Mouse (Mus musculus) intestine, embryonic 14.5 days (tissue): Measurements from ENCODE around the gene Arhgap31. TPM values are rescaled to one million over a fixed set of nuclear protein-coding genes. Genes with fewer than 3 reads are reported as not detected.

Source experiments
- ATAC-seq: fragments of 200-750 bp; cut with Nextera tagmentation; replicated peaks from 2 replicates; pipeline ENCODE4 v1.8.0; 2017; ENCODE audit warnings: low read depth, moderate number of reproducible peaks, moderate TSS enrichment, moderate library complexity; ENCODE audit not compliant: low FRiP score, low TSS enrichment
- DNase-seq: peaks from one replicate; pipeline ENCODE4 v3.0.0-alpha.2; 2018; ENCODE audit warnings: low spot score
- H3K27ac ChIP-seq: fragments of 300-500 bp; sonication (generic); 2 replicates; pipeline ENCODE4 v1.5.1; 2014; ENCODE audit warnings: low read depth, mild to moderate bottlenecking, control low read depth
- H3K27me3 ChIP-seq: fragments of 300-500 bp; sonication (generic); replicated peaks from 2 replicates; pipeline ENCODE4 v1.6.1; 2014; ENCODE audit warnings: low read length, control low read depth; ENCODE audit not compliant: control insufficient read depth, insufficient read depth
- H3K36me3 ChIP-seq: fragments of 300-500 bp; sonication (generic); 2 replicates; pipeline ENCODE4 v1.6.1; 2014; ENCODE audit warnings: low read length, control low read depth; ENCODE audit not compliant: control insufficient read depth, insufficient read depth
- H3K4me1 ChIP-seq: fragments of 300-500 bp; sonication (generic); replicated peaks from 2 replicates; pipeline ENCODE4 v1.6.1; 2014; ENCODE audit warnings: low read length, control low read depth, mixed read lengths; ENCODE audit not compliant: control insufficient read depth, insufficient read depth
- H3K4me2 ChIP-seq: fragments of 300-500 bp; sonication (generic); 2 replicates; pipeline ENCODE4 v1.6.1; 2014; ENCODE audit warnings: low read length
- H3K4me3 ChIP-seq: fragments of 300-500 bp; sonication (generic); 2 replicates; pipeline ENCODE4 v1.5.1; 2014; ENCODE audit warnings: low read depth, low read length, control low read depth, mixed read lengths
- H3K9ac ChIP-seq: fragments of 300-500 bp; sonication (generic); 2 replicates; pipeline ENCODE4 v1.6.1; 2014; ENCODE audit warnings: mild to moderate bottlenecking, low read length
- H3K9me3 ChIP-seq: fragments of 300-500 bp; sonication (generic); 2 replicates; pipeline ENCODE4 v1.6.1; 2016; ENCODE audit warnings: low read length, control low read depth; ENCODE audit not compliant: control insufficient read depth
- WGBS: fragments of 180-500 bp; shearing (Covaris S2); extraction: QIAGEN DNeasy Blood & Tissue Kit; methylation state at CpG from one replicate; pipeline ENCODE4 v1.1.7; 2014; 5-methylcytosine and 5-hydroxymethylcytosine counted together
- polyA plus RNA-seq: library from polyadenylated mRNA; unstranded; fragments of >200 nt; fragmentation: Nextera tagmentation; extraction: Ambion mirVana; gene quantifications from 2 replicates; pipeline ENCODE4 v1.2.1, GENCODE M21; 2014

The Arhgap31 gene
- polyA plus RNA-seq, 1 experiment from 2014 or later, result 10.9 TPM

DNA sequence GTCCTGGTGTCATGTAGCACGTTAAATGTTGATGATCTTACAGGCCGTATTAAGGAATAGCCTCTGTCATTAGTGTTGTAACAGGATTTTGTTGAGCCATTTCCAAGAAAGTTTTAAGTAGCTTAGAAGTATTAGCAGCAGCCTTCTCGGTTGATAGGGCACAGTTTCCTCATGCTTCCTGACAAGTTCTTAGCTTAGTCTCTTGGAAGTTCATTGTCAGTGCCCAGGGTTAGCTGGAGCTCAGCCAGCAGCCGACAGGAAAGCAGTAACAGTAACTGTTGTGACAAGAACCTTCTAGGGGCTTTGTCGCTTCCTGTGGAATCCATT is 43.1 kb upstream of the Arhgap31 start:
- Histone ChIP-seq H3K27ac (0 out of 2 replicates have a peak overlapping the region, but pooled peaks have one; percentile 0), H3K4me3 (no peak overlapping the region), H3K9me3 (no peaks in the 10 kb centered on the region), H3K4me1 (peaks cover 5% of the 10 kb centered on the region; the same call in 1 of the 2 replicates), H3K9ac (no peak overlapping the region), H3K27me3 (no peaks in the 10 kb centered on the region), H3K4me2 (no peak overlapping the region), H3K36me3 (peaks cover 20% of the 10 kb centered on the region; the same call in 1 of the 2 replicates)
- ATAC-seq (no peak), DNase-seq (peak; percentile 48)
- 23% methylated on average over 5 of the region's 5 CpGs for WGBS

GRCm38 (mm10) chr16:38755452-38756176 is 42.5 kb upstream of the Arhgap31 start:
- Histone ChIP-seq H3K9ac (no peak overlapping the region), H3K4me2 (no peak overlapping the region), H3K9me3 (no peaks in the 10 kb centered on the region), H3K36me3 (peaks cover 20% of the 10 kb centered on the region; the same call in 1 of the 2 replicates), H3K27ac (0 out of 2 replicates have a peak overlapping the region, but pooled peaks have one; percentile 0), H3K27me3 (no peaks in the 10 kb centered on the region), H3K4me1 (peaks cover 9% of the 10 kb centered on the region), H3K4me3 (no peak overlapping the region)
- ATAC-seq, result no peak
- DNase-seq, result peak; percentile 49
- 42% methylated on average over 7 of the region's 7 CpGs for WGBS

- Histone ChIP-seq H3K4me2 (no peak overlapping the region; the same call in 1 of the 2 replicates), H3K4me3 (no peak overlapping the region), H3K36me3 (peaks cover 17% of the 10 kb centered on the region; the same call in 1 of the 2 replicates), H3K27me3 (no peaks in the 10 kb centered on the region), H3K9ac (no peak overlapping the region), H3K4me1 (peaks cover 13% of the 10 kb centered on the region), H3K9me3 (no peaks in the 10 kb centered on the region), H3K27ac (no peak overlapping the region)
- 65% methylated on average over 11 of the region's 11 CpGs for WGBS
- ATAC-seq, result no peak
- peak; percentile 41 for DNase-seq
These were observed 40.6 kb upstream of the Arhgap31 start for GRCm38 (mm10) chr16:38753631-38754030.

- H3K27me3 ChIP-seq, result no peaks in the 10 kb centered on the region
- ATAC-seq (no peak; the same call in 1 of the 2 replicates), DNase-seq (peak; percentile 47)
- no peak overlapping the region for H3K4me3 ChIP-seq
- H3K9me3 ChIP-seq, result no peaks in the 10 kb centered on the region
- 58% methylated on average over 6 of the region's 6 CpGs for WGBS
- H3K4me2 ChIP-seq, result no peak overlapping the region
- H3K27ac ChIP-seq, result no peak overlapping the region
- H3K4me1 ChIP-seq, result peaks cover 13% of the 10 kb centered on the region
- no peak overlapping the region for H3K9ac ChIP-seq
- H3K36me3 ChIP-seq, result 0 out of 2 replicates have a peak, but pooled peaks cover 9% of the 10 kb centered on the region
These were observed 37.7 kb upstream of the Arhgap31 start for GRCm38 (mm10) chr16:38750803-38751202.

DNA sequence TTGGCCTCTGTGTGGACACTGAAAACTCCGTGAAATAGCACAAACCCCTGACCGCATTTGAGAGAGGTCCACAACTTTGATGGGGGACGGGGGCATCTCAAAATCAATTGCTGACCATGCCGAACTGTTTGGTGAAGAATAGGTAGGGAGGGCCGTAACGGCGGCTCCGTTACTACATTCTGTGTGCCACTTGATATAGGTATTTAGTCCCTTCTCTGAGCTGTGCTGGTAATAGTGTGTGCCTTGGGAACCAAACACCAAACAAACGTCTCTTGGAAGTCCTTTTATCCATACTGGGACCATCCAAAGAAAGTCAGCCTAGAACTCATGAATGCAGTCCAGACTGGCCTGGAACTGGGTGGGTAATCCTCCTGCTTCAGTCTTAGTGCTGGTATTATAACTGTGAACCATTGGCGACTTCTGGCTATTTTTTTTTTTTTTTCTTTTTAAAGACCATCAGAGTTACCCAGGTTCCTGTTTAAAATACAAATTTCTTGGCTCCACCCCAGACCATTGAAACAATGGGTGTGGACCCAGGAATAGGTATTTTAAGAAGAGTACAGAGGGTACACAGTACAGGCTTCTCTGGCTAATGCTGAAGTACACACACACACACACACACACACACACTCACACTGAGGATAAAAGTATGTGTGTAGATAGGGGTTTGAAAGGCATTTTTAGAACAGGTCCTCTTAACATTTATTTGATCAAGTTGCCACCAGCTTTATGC is 31.0 kb upstream of the Arhgap31 start:
- H3K9me3 ChIP-seq, result no peaks in the 10 kb centered on the region
- H3K27ac ChIP-seq, result no peak overlapping the region
- no peak overlapping the region for H3K4me2 ChIP-seq
- no peak for ATAC-seq
- no peak overlapping the region for H3K9ac ChIP-seq
- no peak overlapping the region for H3K4me3 ChIP-seq
- 0 out of 2 replicates have a peak, but pooled peaks cover 4% of the 10 kb centered on the region for H3K36me3 ChIP-seq
- DNase-seq, result peak; percentile 15
- no peaks in the 10 kb centered on the region for H3K27me3 ChIP-seq
- WGBS, result 91% methylated on average over 10 of the region's 10 CpGs
- no peaks in the 10 kb centered on the region; the same call in 1 of the 2 replicates for H3K4me1 ChIP-seq

- no peaks in the 10 kb centered on the region; the same call in 1 of the 2 replicates for H3K4me1 ChIP-seq
- ATAC-seq, result peak; percentile 60
- peak overlapping the region; percentile 71 for H3K9ac ChIP-seq
- no peaks in the 10 kb centered on the region for H3K27me3 ChIP-seq
- peak overlapping the region; percentile 58 for H3K4me2 ChIP-seq
- H3K36me3 ChIP-seq, result 0 out of 2 replicates have a peak, but pooled peaks cover 4% of the 10 kb centered on the region
- no peaks in the 10 kb centered on the region for H3K9me3 ChIP-seq
- H3K4me3 ChIP-seq, result peak overlapping the region; percentile 74
- peak; percentile 87 for DNase-seq
- WGBS, result 0% methylated on average over 13 of the region's 13 CpGs
- H3K27ac ChIP-seq, result peak overlapping the region; percentile 82
These were observed 29.6 kb upstream of the Arhgap31 start for GRCm38 (mm10) chr16:38742659-38743131.

DNA sequence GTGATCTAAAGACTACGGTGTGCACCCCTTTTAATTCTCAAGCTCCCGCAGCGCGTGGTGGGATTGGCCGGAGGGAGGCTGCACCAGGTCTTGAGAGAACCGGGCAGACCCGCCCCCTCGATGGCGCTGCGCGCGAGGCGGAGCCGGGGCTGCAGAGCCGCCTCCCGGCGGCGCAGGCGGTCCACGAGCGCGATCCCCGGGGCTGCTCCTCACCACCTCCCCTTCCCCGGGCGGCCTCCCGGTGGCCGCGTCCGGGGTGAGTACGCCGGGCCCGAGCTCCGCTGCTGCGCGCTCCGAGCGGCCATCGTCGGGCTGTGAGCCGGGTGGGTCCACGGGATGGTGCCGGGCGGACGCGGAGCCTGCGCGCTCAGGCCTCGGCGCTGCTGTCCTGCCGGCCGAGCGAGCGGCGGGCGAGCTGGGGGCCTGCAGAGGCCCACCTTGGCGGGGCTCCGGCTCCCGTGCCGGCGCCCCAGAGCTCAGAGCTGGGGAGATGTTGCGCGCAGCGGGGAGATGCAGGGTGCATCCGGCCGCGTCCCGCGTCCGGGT is 29.1 kb upstream of the Arhgap31 start, which contains the start of gene B4galt4:
Gene B4galt4 (plus strand): TSS at position 152 of the 546 bp plus-strand sequence.
- H3K9ac ChIP-seq, result peak within 1 kb of the TSS; percentile 71
- 0 out of 2 replicates have a peak, but pooled peaks cover 4% of the 10 kb centered on the region for H3K36me3 ChIP-seq
- peak; percentile 95 for ATAC-seq
- H3K4me1 ChIP-seq, result no peaks in the 10 kb centered on the region; the same call in 1 of the 2 replicates
- DNase-seq, result peak; percentile 90
- WGBS, result 0% methylated on average over 55 of the region's 69 CpGs
- H3K27ac ChIP-seq, result peak within 1 kb of the TSS; percentile 82
- H3K9me3 ChIP-seq, result no peaks in the 10 kb centered on the region
- peak within 1 kb of the TSS; percentile 58 for H3K4me2 ChIP-seq
- H3K4me3 ChIP-seq, result peak within 1 kb of the TSS; percentile 74
- no peaks in the 10 kb centered on the region for H3K27me3 ChIP-seq

- no peaks in the 10 kb centered on the region for H3K9me3 ChIP-seq
- H3K9ac ChIP-seq, result no peak overlapping the region
- ATAC-seq (no peak), DNase-seq (no peak)
- H3K4me3 ChIP-seq, result peak overlapping the region; percentile 74
- H3K4me1 ChIP-seq, result no peaks in the 10 kb centered on the region; the same call in 1 of the 2 replicates
- 0 out of 2 replicates have a peak, but pooled peaks cover 4% of the 10 kb centered on the region for H3K36me3 ChIP-seq
- peak overlapping the region; percentile 58 for H3K4me2 ChIP-seq
- H3K27ac ChIP-seq, result no peak overlapping the region
- no peaks in the 10 kb centered on the region for H3K27me3 ChIP-seq
- WGBS, result 79% methylated on average over 13 of the region's 13 CpGs
These were observed 28.3 kb upstream of the Arhgap31 start for GRCm38 (mm10) chr16:38741204-38741903.
